Mouse (Mus musculus) frontal cortex, adult (tissue): Measurements from ENCODE around the gene Pcsk1n.
A peak's percentile ranks its signal among the peaks of the same experiment; 100 is the strongest.

Experiments used
- ATAC-seq: cut with Nextera tagmentation; 2 replicates; pipeline ENCODE4 v1.9.2; 2017; ENCODE audit warnings: mild to moderate bottlenecking, moderate library complexity, mixed read lengths; ENCODE audit not compliant: low TSS enrichment

Gene Pcsk1n

DNA sequence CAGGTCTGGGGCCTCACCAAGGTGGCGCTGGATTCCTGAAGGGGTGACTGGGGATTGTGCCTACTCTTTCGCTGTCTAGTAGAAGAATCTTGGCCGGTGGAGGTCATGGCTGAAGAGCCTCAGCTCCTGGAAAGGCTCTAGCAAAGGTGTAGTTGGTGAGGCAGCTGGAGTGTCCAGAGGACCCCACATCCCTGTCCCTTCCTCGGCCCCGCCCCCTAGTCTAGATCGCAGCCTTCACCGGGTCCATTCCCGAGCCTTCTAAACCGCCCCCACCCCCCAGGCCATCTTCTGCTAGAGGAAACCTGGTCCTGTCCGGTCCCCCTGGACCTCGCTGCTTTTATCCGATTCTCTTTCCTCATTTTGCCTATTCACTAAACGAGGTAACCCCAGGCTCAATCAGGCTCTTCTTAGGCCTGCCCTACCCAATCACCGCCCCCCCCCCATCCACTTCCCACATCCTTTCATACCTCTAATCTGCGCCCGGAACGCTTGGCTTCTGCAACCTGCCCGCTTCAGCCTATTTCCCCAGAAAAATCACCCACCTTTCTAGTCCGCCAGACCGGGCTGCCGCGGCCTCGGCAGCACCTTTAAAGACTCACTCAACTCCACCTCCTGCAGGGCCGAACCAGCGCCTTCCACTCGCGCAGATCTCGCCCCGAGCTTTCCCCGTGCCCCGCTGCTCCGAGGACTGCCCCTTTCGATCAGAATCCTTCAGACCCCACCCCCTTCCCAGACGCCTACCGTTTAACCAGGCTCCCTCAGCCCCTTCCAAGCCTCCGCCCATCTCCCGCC is 27.7 kb downstream of the Pcsk1n start, which contains the start of gene Hdac6:
Hdac6 (minus strand) TSS at position 782 of the 792 bp plus-strand sequence.
- no peak for ATAC-seq

DNA sequence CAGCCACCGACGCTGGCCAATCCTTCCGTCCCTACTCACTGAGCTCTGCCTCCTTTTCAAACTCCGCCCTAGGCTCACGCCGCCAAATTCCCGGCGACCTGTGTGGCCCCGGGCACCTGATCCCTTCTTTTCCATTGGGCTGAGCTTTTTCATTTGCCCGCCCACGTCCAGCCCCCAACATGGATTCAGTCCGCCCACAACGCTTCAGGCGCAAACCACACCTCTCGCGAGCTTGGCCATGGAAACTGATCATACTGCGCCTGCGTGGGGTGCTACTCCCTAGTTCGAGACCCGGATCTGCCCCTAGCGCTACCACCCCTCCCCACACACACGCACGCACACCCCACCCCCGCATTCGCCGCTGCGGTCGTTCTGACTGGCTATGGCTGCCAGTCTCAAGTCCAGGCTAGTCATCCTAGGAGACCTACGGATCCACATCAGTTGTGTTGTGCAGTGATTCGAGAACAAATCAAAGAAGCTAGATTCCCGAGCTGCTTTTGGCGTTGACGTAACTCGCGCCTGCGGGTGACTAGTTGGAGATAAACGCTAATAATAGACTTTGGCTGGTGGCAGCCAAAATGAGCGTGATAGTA is 28.4 kb downstream of the Pcsk1n start:
- peak; percentile 99 for ATAC-seq

DNA sequence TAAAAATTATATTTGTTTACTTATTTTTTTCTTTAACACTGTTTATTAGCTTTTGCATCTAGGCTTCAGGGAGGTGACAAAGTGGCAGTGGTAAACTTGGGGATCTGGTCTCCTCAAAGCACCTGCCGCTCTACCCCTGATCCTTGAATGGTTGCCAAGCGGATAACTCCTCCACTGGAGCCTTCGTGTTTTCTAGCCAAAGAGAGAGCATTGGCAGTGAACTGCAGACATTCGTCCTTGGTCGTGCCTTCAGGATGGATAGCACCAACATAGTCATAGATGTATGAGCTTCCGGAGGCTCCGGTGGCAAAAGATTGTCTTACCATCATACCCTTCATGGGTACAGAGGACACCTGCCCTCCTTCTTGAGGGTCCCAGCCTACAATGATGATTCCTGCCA is 30.5 kb downstream of the Pcsk1n start:
- no peak for ATAC-seq

DNA sequence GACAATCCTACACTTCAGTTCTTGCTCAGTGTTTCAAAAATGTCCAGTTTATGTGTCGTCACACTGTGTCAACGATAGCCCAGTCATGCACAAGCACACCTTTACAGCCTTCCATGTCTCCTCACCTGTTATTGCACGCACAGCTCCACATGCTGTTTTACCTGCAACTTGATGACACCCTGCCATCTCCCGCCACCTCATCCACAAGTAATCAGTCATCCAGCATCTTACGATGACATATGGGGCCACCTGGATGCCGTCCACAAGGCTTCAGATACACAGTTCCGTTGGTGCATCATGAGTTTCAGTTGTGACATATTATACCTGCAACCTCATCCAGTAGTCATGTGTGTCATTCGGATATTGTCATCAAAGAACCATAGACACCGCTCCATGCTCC is 39.2 kb downstream of the Pcsk1n start:
- no peak for ATAC-seq

DNA sequence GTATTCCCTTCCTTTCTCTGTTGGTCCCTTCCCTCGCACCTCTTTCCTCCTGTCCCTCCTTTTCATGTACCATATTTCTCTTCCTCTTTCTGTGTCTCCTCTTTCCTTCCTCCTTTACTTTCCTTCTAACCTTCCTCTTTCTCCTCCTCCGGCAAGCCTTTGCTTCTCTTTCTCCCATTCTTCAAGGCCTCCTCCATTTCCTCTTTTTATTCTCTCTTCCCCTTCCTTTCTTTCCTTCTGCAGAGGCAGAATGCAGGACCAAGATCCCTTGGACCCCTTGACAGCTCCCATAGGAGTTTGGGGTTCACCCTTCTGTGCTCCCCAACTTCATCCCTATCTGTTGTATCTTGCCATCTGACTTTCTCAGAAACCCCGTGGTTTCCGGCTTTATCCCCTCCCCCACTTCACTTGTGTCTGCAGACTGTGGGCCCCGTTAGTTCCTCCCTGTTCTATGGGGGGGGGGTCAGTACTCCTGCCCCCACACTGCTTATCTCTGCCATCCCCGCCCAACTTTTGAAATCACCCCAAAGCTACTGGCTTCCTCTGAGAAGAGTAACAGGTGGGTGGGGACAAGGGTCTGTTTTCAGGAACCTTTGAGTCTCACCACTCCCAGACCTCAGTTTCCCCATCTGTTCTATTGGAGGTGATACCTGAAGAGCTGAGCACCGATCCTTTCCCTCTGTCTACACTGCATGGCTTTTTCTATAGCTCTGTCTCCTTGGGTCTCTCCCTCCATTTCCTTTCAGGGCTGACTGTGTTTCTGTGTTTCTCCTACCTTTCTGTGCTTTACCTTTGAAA is 44.4 kb downstream of the Pcsk1n start:
- no peak for ATAC-seq

DNA sequence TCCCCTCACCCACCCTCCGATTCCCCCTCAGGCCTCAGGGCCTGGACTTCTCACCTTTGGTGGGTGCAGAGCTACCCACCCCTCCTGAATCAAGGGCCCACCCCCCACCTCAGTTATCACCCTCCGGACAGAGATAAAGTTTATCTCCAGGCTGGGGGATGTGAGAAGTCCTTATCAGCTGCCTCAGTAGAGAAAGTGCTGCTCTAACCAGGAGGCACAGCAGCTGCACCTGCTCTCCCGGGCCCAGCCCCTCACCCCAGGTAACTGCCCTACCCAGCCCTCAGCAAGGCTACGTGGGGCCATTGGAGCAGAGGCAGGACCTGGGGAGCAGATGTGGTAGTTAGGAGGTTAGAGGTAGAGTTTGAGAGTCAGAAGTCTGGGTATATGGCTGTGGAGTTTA is 46.5 kb downstream of the Pcsk1n start:
- ATAC-seq = no peak

DNA sequence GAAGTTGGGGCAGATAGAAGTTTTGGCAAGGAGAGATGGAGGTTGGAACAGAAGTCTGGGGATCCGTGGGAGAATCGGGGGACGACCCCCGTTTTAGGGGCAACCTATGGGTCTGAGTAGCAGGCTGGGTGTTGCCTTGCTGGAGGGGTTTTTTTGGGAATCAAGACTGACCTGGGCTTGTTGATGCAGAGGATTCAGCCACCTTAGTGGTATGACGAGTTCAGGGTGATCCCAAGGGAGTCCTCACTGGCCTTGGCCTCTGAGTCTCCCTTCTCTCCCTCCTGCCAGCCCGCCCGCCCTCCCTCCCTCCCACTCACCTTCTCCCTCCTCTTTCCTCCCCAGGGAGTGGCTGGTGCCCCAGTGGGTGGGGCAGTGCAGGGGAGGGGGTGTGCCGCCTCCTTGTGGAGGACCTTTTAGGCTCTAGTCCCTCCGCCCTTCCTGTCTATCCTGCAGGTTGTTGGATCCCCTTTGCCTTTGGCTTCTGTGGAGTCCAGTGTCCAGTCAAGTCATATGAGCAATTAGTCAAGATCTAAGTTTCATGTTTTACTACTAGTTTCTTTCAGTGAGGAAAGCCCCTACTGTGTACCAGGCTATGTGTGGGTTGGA is 48.1 kb downstream of the Pcsk1n start:
- ATAC-seq = no peak

DNA sequence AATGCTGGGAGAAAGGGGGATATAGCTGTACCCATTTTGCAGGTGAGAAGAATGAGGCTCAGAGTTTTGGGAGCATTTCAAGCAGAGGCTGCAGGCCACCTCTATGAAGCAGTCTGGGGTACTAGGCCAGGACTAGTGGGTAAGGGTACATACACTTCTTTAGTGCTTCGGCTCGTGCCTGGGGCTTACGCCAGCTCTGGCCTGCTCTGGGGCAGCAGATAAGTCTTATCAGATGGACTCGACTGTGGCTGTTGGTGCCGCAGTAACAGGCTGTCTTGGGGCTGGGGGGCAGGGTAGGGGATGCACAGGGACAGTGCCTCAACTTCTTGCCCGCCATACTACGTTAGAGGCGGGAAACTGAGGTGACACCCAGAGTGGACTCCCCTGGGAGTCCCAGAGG is 48.6 kb downstream of the Pcsk1n start:
- no peak for ATAC-seq

DNA sequence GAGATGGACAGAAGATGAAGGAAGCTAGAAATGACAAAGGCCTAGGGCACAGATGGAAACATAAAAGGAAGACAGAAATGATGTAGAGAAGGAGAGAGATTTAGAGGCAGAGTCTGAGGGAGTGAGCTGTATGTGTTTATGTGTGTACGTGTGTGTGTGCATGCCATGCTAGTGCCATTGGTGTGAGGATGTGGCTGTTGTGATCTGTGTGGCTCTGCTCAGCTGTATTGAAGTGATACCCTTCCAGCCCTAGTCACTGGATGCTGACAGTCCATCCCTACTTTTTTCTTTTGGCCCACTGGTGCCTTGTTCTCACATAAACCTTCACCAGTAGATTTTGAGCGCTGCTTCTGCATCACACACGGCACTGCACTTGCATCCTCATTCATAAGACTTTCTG is 49.3 kb downstream of the Pcsk1n start:
- ATAC-seq = no peak

DNA sequence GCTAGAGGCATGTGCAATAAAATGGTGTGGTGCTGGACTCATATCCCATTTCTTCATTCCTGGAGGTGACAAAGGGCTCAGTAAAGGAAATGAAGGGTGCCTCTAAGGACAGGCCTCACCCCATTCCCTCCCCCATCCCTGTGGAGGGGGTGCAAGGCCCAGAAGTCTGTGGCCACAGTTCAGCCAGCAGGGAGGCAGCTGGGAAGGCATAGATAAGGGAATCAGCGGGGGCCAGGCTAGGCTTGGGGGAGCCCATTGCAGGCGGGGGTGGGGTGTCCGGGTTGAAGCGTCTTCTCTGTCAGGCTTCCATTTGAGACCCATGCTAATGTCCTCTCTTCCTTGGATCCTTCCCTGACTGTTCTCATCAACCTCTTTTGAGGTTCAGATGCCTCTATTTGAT is 51.7 kb downstream of the Pcsk1n start:
- no peak for ATAC-seq
